Mouse (Mus musculus) stomach, embryonic 14.5 days (tissue): Measurements from ENCODE around the gene Pbx1. TPM values are rescaled to one million over a fixed set of nuclear protein-coding genes. Genes with fewer than 3 reads are reported as not detected.

ENCODE experiments used
- ATAC-seq: fragments of 200-750 bp; cut with Nextera tagmentation; 2 replicates; pipeline ENCODE4 v1.8.0; 2017; ENCODE audit warnings: low read depth, moderate TSS enrichment; ENCODE audit not compliant: insufficient number of reproducible peaks, insufficient read depth, low FRiP score
- H3K27ac ChIP-seq: fragments of 300-500 bp; sonication (generic); 2 replicates; pipeline ENCODE4 v1.5.1; 2014; ENCODE audit warnings: mild to moderate bottlenecking, low read length, moderate library complexity, mixed read lengths
- H3K27me3 ChIP-seq: fragments of 300-500 bp; sonication (generic); 2 replicates; pipeline ENCODE4 v1.6.1; 2014; ENCODE audit warnings: low read length, control low read depth, mixed read lengths; ENCODE audit not compliant: control insufficient read depth, insufficient read depth
- H3K36me3 ChIP-seq: fragments of 300-500 bp; sonication (generic); 2 replicates; pipeline ENCODE4 v1.6.1; 2014; ENCODE audit warnings: mild to moderate bottlenecking, control low read depth, low read length, moderate library complexity, mixed read lengths; ENCODE audit not compliant: control insufficient read depth, insufficient read depth
- H3K4me1 ChIP-seq: fragments of 300-500 bp; sonication (generic); 2 replicates; pipeline ENCODE4 v1.6.1; 2014; ENCODE audit warnings: low read length, control low read depth, mixed read lengths; ENCODE audit not compliant: control insufficient read depth, insufficient read depth
- H3K4me2 ChIP-seq: fragments of 300-500 bp; sonication (generic); replicated peaks from 2 replicates; pipeline ENCODE4 v1.6.1; 2014; ENCODE audit warnings: low read depth, low read length, control low read depth
- H3K4me3 ChIP-seq: fragments of 300-500 bp; sonication (generic); 2 replicates; pipeline ENCODE4 v1.5.1; 2014; ENCODE audit warnings: low read depth, low read length, control low read depth
- H3K9ac ChIP-seq: fragments of 300-500 bp; sonication (generic); replicated peaks from 2 replicates; pipeline ENCODE4 v1.6.1; 2014; ENCODE audit warnings: low read depth, mild to moderate bottlenecking, control low read depth, low read length, moderate library complexity, mixed read lengths
- H3K9me3 ChIP-seq: fragments of 300-500 bp; sonication (generic); 2 replicates; pipeline ENCODE4 v1.6.1; 2016; ENCODE audit warnings: low read depth, low read length, control low read depth; ENCODE audit not compliant: control insufficient read depth
- WGBS: fragments of 180-500 bp; shearing (Covaris S2); extraction: QIAGEN DNeasy Blood & Tissue Kit; methylation state at CpG from one replicate; pipeline ENCODE4 v1.1.7; 2014; 5-methylcytosine and 5-hydroxymethylcytosine counted together
- polyA plus RNA-seq: library from polyadenylated mRNA; unstranded; fragments of >200 nt; fragmentation: Nextera tagmentation; extraction: Ambion mirVana; gene quantifications from 2 replicates; pipeline ENCODE4 v1.2.1, GENCODE M21; 2014

The Pbx1 gene
- polyA plus RNA-seq, 1 experiment from 2014 or later, result 64.1 TPM

DNA sequence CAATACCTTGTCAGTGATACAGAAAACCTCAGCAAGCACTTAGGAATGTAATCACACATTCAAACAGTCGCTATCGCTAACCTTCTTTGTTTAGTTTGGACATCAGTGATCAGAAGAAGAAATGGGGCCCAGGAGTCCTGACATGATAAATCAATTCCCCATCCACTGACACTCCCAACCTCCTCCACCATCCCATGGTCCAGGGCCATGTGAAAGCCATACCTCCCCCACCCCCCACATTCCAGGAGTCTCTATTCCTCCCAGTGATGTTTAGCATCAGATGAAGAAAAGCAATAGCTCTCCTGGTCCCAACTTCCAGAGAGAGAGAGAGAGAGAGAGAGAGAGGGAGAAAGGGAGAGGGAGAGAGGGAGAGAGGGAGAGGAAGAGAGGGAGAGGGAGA is 28.5 kb downstream of the Pbx1 start:
- H3K4me2 ChIP-seq, result no peak overlapping the region
- H3K27me3 ChIP-seq, result no peaks in the 10 kb centered on the region
- peaks cover 11% of the 10 kb centered on the region for H3K36me3 ChIP-seq
- H3K27ac ChIP-seq, result no peak overlapping the region
- H3K9ac ChIP-seq, result no peak overlapping the region
- peaks cover 41% of the 10 kb centered on the region for H3K4me1 ChIP-seq
- no peak for ATAC-seq
- WGBS, result 30% methylated on average over 2 of the region's 2 CpGs
- no peaks in the 10 kb centered on the region for H3K9me3 ChIP-seq
- no peak overlapping the region for H3K4me3 ChIP-seq

DNA sequence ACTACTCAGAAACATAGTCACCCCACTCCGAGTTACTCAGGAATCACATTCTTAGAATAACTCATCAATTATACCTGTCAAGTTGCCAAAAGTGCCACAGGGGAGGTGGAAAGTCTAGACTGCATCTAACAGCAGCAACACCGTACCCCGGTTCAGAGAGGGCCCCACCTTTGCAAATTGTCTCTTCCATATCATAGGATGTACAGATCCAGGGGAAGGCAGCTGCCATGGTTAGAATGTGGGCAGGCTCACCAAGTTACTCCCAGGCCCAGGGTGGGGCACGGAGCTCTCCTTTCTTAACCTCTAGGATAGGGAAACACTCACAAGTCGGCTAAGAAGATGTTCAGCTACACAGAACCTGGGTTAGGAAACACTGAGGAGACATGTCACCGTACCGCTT is 29.4 kb downstream of the Pbx1 start:
- 30% methylated on average over 7 of the region's 7 CpGs for WGBS
- no peaks in the 10 kb centered on the region for H3K27me3 ChIP-seq
- H3K9me3 ChIP-seq, result no peaks in the 10 kb centered on the region
- ATAC-seq, result no peak
- no peak overlapping the region for H3K27ac ChIP-seq
- peaks cover 35% of the 10 kb centered on the region for H3K4me1 ChIP-seq
- no peak overlapping the region for H3K4me2 ChIP-seq
- H3K36me3 ChIP-seq, result peaks cover 11% of the 10 kb centered on the region
- H3K9ac ChIP-seq, result no peak overlapping the region
- H3K4me3 ChIP-seq, result no peak overlapping the region

DNA sequence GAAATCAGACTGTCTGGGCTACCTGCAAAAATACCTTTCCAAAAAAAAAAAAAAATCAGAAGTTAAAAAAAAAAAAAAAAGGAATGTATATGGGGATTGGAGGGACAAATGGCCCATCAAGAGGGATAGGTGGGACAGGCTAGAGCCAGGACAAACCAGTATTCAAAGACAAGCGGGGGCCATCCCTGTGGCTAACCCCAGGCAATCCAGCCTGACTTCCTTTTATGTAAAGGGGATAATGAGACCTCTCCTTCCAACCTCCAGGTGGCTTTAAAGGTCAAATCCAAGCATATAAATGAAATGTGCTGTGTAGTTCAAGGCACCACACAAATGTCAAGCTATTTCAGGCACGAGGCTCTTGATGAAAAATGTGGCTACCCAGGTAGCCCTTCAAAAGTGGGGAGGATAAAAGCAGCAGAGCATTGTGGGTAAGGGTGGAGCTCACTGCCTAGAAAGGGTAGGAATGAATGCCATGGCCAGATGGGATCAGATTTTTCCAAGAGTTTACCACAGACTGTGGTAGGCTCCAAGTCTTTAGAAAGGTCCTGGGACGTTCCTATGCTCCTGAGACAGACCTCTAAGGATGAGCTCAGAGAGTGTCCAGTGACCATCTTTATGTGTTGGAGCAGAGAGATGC is 36.4 kb downstream of the Pbx1 start:
- WGBS, result 62% methylated on average over 3 of the region's 3 CpGs
- Histone ChIP-seq H3K4me1 (peaks cover 30% of the 10 kb centered on the region), H3K4me3 (no peak overlapping the region), H3K9me3 (no peaks in the 10 kb centered on the region), H3K9ac (no peak overlapping the region), H3K27me3 (no peaks in the 10 kb centered on the region), H3K4me2 (no peak overlapping the region), H3K36me3 (peaks cover 10% of the 10 kb centered on the region), H3K27ac (no peak overlapping the region)
- no peak for ATAC-seq

DNA sequence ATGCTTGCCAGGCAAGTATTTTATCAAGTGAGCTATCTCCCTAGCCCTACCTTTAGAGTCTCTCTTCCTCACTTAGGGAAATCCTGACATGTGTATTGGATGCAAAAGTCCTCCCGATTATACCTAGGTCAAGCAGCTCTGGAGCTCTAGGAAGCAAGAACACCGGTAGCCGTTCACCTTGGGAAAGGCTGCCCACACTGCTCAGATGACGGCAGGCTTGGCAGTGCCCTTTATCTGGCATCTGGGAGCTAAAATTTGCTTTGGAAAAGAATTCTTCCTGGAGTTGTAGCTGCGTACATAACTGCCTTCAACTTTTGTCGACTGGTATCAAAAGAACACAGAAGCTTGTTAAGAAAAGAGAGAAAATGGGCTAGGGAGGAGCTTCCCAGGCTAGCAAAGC is 37.5 kb downstream of the Pbx1 start:
- 70% methylated on average over 6 of the region's 6 CpGs for WGBS
- no peak overlapping the region for H3K4me3 ChIP-seq
- H3K36me3 ChIP-seq, result peaks cover 19% of the 10 kb centered on the region
- H3K4me1 ChIP-seq, result peaks cover 30% of the 10 kb centered on the region
- H3K9me3 ChIP-seq, result no peaks in the 10 kb centered on the region
- ATAC-seq, result no peak
- H3K9ac ChIP-seq, result no peak overlapping the region
- H3K27me3 ChIP-seq, result no peaks in the 10 kb centered on the region
- no peak overlapping the region for H3K27ac ChIP-seq
- no peak overlapping the region for H3K4me2 ChIP-seq

DNA sequence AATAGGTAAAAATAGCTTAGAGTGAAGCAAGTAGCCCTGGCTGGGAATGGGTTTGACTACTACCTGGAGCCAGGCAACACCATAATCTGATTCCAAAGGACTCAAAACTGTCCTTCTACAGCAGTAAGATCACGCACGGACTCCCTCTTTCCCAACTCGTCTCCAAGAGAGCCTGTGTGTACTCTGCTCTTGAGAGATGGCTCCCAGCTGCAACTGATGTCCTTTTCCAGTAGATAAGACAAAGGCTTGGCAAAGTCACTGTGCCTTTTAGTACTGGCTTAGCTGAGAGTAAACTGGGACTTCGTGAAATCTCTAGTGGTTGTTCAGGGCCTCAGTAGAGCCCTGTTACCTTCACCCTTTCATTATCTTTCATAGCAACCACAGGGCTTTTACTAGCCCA is 38.6 kb downstream of the Pbx1 start:
- Histone ChIP-seq H3K9me3 (no peaks in the 10 kb centered on the region), H3K4me1 (peaks cover 30% of the 10 kb centered on the region), H3K4me3 (no peak overlapping the region), H3K36me3 (peaks cover 23% of the 10 kb centered on the region), H3K27ac (peak overlapping the region; percentile 62), H3K4me2 (no peak overlapping the region), H3K9ac (no peak overlapping the region), H3K27me3 (no peaks in the 10 kb centered on the region)
- 35% methylated on average over 4 of the region's 4 CpGs for WGBS
- no peak for ATAC-seq

DNA sequence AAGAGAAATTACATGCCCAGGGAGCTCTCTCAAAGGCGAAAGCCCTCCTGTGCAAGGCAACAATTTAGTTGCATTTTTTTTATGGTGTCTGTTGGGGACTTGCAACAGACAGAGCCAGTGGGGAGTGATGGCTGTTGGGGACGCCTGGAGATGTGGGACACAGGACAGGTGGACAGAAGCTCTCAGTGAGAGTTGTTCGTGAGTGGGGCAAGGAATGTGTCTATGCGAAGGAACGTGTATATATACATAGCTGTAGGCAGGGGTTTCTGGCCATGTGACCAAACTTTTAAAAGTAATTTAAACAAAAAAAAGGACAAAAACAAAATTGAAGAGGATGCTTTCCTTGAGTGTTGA is 39.6 kb downstream of the Pbx1 start:
- ATAC-seq, result 0 out of 2 replicates have a peak, but pooled peaks have one; percentile 47
- H3K4me2 ChIP-seq, result peak overlapping the region; percentile 33
- H3K9me3 ChIP-seq, result no peaks in the 10 kb centered on the region
- no peak overlapping the region for H3K4me3 ChIP-seq
- H3K27ac ChIP-seq, result peak overlapping the region; percentile 81; the same call in 1 of the 2 replicates
- 28% methylated on average over 5 of the region's 5 CpGs for WGBS
- no peak overlapping the region for H3K9ac ChIP-seq
- H3K4me1 ChIP-seq, result peaks cover 30% of the 10 kb centered on the region
- peaks cover 23% of the 10 kb centered on the region for H3K36me3 ChIP-seq
- no peaks in the 10 kb centered on the region for H3K27me3 ChIP-seq

DNA sequence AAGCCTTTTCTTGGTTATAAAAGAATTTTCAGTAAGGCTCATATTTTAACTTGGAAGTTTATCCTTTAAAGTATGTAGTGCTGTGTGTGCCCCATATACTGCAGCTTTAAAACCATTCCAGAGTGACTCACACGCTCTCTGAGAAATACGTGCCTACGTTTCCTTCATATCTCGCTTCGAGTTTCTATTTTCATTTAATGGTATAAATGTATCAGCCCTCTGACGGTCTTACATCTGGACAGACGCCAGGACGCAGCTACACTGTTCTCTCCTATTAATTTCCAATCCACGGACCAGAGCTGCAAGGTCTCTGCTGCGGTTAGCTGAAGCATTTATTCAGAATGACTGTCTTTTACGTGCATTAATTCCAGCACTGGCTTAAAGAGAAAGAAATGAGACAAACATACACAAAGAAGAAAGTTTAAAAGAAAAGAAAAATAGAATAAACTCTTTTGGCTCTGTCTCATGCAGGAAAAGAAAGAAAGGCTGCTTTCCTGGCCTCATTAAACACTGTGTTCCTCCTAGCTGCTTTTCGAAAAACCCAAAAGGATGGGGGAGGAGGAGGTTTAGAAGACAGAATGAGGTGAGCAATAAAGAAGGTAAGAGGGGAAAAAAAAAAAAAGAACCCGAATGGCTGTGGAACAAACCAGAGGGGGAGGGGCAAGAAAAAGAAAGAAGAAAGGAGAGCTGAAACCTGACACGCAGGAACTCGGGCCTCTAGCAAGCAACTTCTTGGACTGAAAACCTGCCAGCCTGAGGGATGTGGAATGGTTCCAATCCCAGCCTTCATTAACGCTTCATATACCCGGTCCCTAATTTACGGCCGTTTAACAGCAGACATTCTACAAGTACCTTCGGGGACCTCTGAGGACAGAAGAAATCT is 40.2 kb downstream of the Pbx1 start:
- Histone ChIP-seq H3K4me3 (no peak overlapping the region), H3K27ac (peak overlapping the region; percentile 81; the same call in 1 of the 2 replicates), H3K4me1 (peaks cover 33% of the 10 kb centered on the region), H3K27me3 (no peaks in the 10 kb centered on the region), H3K9ac (no peak overlapping the region), H3K9me3 (no peaks in the 10 kb centered on the region), H3K4me2 (peak overlapping the region; percentile 33), H3K36me3 (peaks cover 19% of the 10 kb centered on the region)
- 16% methylated on average over 20 of the region's 20 CpGs for WGBS
- peak; percentile 56; the same call in 1 of the 2 replicates for ATAC-seq

DNA sequence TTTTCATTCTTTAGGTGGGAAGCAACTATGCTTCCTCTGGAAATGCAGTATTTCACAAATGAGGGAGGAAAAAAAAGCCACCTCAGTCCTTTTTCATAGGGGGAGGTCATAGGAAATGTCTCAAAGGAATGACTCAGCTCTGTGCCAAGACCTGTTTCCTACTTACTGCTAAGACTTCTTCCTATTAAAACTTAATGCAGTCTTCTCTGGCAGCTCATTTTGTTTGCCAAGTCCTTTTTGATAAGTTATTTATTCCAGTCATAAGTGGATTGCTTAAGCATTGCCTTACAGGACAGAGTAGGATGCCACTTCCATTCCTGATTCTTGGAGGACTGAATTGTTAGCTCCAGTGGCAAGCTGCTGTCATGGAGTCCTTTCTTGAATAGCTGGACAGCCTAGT is 41.3 kb downstream of the Pbx1 start:
- Histone ChIP-seq H3K9ac (no peak overlapping the region), H3K4me2 (no peak overlapping the region), H3K4me1 (peaks cover 44% of the 10 kb centered on the region), H3K9me3 (no peaks in the 10 kb centered on the region), H3K27ac (peak overlapping the region; percentile 81; the same call in 1 of the 2 replicates), H3K36me3 (peaks cover 19% of the 10 kb centered on the region), H3K27me3 (no peaks in the 10 kb centered on the region), H3K4me3 (no peak overlapping the region)
- no peak for ATAC-seq
